Mouse (Mus musculus): ENCODE measurements around the gene Hipk4.

Hipk4 gene

DNA sequence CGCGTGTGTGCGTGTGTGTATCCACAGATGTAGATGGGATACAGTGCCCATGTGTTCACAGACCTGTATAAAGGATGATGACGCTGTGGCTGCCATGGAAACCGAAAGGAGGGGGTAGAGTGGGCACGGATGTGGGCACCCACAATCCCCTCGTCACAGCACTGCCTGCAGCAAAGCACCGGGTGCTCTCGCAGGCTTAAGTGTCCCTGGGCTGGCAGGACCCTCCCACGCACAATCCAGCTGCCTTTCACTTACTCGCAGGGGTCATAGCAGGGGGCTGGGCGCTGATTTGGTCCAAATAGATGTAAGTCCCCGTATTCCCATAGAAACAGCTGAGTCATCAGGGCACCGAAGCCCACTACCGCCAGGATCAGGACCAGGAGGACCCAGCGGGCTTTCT lies 18.4 kb downstream of the Hipk4 start:
- DNase-seq: no peak

DNA sequence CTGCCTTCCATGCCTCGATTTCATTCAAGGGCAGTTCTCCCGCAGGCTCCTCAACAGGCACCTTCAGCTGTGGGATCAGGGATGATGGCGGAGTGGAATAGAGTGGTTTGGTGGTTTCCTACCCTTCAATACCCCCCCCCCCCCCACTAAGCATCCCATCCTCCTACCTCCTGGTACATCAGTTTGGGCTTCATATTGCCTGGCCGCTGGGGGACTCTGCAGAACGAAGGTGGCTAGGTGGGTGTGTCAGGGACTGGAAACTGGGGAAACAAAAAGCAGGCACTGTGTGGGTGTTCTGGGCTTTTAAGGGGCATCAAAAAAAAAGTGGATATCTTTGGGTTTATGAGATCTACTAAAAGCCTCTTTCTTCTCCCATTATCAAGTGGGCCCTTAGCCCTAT lies 18.9 kb downstream of the Hipk4 start:
- DNase-seq: no peak

DNA sequence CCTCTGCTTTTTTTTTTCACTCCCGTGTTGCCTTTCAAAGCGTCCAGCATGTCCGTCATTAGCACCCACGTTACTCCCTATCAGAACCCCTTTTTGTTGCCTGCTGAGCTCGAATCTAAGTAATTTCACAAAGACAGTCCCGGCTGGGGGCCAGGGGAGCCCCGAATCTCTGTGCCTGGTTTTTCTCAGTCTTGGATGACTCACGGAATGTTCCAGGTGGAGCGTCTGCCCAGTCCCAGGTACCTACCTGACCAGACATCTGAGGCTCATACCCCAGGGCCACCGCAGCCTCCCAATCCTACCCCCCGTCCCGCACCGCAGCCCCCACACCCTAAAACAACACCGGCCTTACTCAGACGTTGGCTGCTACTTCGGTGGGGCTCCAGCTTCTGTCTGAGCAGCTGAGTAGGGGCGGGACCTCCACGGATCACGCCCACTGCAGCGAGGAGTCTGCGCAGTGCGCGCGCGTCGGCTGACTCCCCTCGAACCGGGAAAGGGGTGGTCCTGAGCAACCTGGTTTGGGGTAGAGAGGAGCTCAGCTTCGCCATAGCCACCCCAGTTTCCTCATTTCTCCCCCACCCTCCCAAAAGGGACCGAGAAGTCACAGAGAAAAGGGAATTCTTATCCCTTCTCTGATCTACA lies 19.4 kb downstream of the Hipk4 start:
- DNase-seq: peak; percentile 81

DNA sequence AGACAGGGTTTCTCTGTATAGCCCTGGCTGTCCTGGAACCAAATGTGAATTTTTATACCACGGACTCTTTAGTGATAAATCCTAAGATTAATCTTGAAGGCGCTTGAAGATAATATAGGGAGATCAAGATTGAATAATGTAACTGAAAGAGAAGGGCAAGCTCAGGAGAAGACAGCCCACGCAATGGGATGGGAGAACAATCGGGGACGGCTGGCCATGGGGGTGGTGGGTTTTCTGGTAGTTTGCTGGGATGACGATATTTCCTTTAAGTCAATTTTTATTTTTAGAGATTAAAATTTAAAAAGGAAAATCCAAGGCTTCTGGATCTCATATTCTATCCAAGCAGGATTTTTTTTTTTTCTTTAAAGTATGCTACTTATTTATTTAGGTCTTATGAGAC lies 20.0 kb downstream of the Hipk4 start:
- DNase-seq: no peak

DNA sequence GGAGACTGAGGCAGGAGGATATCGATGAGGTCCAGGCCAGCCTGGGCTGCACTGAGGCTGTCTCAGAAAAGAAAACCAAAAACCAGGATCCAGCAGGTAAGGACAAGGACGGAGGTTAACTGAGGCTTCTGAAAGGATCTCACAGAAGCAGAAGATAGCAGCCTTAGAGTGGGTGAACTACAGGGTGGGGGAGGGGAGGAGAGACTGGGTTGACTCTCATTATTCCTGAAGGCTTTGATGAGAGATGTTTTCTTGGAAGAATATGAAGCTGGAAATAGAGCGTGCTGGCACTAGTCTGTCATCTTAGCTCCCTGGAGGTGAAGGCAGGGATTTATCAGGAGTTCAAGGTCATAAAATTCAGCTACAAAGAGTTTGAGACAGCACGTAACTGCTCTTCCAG lies 20.8 kb downstream of the Hipk4 start:
- no peak for DNase-seq

DNA sequence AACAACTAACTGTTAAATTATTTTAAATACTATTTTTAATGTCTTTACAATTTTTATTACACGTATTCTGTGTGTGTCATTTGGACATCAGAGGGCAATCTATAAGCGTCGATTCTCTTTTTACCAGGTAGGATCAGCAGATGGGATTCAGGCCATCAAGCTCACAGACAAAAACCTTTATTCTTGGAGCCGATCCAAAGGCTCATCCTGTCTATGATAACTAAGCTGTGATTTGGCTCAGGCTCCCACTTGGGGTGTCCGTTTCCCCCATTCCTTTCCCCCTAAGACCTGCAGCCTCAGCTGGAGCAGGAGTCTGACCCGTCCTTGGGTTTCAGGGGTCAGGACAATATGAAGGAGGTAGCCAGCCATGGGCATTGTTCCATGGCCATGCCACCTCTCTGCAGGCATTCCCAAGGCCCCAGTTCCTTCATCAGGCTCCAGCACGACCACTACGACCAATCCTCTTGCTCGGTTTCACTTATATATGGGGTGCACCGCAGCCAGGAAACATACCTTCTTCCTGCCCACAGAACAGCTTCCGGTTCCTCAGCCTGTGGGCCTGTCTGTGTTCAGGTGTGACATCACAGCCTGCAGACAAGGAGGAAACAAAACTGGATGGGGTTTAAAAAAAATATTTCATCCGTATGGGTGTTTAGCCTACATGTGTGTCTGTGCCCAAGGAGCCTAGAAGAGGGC lies 21.8 kb downstream of the Hipk4 start:
- DNase-seq: no peak

DNA sequence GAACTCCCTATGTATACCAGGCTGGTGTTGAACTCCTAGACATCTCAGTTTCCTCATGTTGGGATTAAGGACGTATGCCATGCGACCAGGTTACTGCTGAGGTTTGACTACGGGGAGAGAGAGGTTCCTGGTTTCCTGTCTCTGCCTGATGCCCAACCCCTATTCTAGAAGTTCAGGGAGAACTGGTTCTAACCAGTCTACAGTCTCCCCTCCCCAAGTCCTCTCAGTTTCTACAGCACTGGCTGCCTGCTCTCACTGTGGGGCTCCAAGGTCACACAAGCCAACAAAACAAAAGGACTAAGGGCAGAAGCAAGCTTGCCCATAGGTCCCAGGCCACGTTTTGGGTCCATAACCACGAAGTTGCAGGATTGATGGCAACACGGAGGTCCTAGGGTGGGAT lies 26.5 kb downstream of the Hipk4 start:
- DNase-seq: no peak

DNA sequence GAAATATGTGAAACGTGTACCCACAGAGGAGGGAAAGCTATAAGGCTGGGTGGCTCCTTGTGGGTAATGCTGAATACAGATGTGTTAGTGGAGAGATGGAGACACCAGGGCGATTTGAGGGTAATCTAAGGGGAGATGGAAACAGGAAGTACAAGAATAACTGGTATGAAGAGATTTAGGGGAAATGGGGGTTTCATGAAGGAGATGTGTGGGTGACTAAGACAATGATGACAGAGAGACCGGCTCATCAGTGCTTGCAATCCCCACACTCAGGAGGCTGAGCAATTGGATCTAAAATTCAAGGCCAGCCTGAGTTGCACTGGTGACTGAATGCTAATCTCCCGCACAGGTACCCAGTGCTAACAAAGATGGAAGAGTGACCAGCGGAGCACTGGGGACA lies 29.0 kb downstream of the Hipk4 start:
- DNase-seq: no peak

DNA sequence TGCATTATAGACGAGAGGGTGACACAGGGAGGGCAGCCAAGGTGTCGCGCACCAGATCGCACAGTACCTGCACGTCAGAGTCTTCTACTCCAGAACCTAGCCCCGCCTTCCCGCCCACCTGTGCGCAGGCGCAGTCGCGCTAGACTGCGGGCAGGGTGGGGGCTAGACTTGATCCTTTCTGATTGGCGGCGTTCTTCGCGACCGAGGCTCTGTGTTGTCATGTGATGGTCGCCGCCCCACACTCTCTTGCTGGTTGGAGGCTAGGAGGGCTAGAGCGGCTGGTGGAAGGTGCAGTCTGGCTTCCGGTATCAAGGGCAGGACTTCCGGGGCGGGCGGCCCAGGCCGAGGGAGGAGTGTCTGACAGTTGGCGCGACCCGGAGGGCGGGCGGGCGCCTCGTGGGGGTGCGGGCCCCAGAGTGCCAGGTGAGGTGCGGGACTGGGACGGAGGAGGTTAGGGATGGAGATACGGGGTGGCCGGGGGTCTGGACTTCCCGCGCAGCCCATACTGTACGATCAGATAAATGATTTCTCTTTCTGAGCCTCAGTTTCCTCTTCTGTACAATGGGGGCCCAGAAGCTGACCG lies 30.0 kb downstream of the Hipk4 start, which contains the start of the genes Pld3 and 2310022A10Rik:
Gene Pld3 (minus strand): TSS at position 288 of the 583 bp plus-strand sequence.
Gene 2310022A10Rik (plus strand): TSS at position 303 of the 583 bp plus-strand sequence.
- peak; percentile 98 for DNase-seq

DNA sequence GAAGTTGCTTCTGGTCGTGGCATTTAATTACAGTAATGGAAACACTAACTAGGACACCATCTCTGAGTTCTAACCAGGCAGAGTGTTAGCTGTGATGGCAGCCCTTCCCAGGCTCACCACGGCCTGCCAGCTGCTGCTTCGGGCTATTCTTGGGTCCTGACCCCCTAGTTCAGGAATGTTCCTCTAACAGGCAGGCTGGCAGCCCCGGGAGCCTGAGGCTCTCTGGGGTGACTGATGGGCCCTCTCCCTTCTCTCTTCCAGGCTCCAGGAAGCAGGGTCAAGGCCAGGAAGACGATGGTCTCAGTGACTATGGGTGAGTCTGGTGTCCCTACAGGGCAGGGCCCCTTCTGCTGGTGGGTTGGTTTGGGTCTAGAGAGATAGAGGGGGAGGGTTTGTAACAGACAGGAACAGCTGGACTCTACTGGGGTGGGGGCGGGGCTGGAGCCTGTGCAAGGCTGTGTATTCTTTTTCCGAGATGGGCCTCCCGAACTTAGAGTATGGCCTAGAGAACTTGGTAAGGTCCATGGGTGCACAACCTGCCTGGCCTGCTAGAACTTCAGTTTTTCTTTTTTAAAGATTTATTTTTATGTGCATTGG lies 37.3 kb downstream of the Hipk4 start:
- DNase-seq: no peak

DNA sequence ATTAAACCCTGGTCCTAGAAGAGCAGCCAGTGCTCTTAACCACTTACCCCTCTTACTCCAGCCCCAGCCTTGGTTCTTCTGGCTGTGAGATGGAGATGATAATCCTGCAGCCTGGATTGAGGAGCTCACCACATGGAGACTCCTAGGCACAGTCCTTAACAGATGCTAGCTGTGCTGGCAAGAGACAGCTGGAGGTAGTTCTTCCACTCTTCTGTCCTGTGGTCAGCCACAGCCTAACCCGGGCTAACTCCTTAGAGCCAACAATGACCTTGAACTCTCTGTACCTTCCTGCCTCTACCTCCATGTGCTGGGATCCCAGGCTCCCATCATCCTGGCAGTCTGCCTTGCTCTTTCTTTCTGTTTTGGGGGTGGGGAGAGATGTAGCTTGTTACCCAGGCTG lies 37.9 kb downstream of the Hipk4 start:
- no peak for DNase-seq

DNA sequence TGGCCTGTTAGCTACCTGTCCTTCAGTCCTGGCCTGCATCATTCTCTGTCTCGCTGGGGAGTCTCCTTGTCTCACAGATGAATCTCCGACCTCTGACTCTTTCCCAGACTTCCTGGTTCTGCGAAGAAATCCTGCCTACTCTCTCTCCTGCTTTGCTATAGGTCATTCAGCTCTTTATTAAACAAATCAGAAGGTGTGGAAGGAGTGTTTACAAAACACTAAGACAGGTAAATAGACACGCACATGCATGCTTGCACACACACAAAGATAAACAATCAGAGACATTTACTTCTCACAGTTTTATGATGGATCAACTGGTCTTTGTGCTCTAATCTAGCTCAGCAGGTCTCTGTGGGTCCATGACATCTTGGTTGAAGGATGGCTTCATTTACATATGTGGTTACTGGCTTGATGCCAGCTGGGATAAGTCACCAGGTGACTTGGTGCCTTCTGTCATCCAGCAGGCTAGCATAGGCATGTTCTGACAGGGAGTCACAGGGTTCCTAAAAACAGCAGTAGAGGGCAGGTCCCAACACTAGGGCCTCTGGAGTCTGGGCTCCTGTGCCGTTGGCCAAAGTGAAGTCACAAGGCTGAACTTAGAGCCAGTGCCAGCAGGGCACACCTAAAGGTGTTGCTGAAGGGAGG lies 46.6 kb downstream of the Hipk4 start:
- no peak for DNase-seq

DNA sequence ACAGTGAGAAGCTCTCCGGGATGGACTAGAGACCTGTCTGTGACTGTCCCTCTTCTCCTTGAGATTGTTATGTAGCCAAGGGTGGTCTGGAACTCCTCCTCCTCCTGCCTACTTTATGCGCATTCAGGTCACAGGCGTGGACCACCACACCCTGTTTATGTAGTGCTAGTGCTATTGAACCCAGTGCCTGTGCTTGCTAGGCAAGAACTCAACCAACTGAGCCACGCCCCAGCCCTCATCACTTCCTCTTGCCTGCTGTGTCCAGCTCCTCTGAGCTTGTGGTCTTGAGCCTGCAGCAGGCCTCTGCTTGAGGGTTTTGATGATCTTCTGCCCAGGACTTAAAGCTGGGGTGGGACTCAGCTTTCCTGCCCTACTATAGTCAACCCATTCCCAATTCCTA lies 49.1 kb downstream of the Hipk4 start:
- no peak for DNase-seq

DNA sequence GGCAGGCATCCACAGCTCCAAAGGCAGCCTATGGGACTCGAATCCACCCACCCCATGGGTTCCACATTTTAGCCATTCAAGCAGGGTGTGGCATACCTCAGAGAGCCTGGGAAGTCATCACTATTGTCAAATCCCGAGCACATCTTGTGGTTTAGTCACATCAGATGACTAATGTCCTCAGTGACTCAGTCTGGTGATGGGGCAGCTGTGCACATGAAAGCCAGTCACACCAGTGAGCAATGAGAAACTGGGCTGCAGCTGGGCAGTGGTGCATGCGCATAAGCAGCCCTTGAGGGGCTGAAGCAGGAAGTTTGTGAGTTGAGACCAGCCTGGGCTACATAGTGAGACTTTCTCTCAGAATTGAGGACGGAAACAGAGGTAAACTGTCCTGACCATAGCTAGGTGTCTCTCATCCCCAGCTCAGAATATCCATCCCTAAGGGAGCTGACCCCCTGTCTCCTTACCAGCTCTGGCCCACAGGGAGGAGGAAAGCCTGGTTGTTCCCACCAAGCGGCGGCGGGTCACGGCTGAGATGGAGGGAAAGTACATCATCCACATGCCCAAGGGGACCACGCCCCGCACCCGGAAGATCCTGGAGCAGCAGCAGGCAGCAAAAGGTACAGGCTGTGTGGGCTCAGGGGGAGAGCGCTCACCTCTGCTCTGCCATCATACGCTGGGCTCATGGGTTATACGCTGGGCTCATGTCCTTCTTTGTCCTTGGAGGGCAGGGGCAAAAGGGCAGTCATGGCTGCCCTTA lies 51.2 kb downstream of the Hipk4 start:
- no peak for DNase-seq

DNA sequence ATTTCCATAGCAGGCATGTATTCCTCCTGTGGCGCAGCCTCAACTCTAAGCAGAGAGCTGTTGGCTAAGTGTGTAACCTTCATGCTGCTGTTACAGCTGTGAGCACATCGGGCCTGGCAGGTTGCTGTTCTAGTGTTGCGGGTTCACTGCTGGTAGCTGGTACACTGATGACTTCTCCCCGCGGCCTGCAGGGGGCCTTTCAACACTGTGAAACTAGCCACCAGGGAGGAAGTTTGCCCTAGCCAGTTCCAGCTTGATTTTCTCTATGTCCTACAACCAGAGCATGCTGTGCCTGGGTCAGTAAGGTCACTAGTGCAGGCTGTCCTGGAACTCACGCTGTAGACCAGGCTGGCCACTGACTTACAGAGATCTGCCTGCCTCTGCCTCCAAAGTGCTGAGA lies 53.8 kb downstream of the Hipk4 start:
- peak; percentile 43 for DNase-seq

DNA sequence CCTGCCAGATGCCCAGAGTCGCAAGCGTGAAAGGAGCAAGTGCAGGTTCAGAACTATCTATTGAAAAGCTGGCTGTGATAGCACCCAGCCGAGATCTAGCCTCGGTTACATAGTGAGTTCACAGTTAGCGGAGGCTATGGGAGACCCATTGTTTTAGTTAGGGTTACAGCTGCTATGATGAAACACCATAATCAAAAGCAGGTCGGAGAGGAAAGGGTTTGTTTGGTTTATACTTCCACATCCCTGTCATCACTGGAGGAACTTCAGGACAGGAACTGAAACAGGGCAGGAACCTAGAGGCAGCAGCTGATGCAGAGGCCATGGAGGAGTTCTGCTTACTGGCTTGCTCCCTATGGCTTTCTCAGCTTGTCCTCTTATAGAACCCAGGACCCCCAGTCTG lies 54.5 kb downstream of the Hipk4 start:
- DNase-seq: no peak

DNA sequence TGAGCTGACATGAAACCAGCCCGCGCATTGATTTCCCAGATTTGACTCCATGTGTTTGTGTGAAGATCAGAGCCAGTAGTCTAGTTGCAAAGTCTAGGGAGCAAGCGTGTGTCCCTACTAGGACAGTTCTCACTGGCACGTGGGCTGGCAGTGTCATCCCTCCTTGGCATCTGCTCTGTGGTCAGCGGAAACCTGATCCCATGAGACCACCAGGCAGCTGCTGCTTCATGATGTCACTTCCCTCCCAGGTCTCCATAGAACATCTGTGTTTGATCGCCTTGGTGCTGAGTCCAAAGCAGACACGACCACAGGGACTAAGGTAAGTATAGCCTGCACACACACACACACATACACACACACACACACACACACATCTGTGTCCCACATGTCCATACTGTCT lies 55.4 kb downstream of the Hipk4 start:
- DNase-seq: no peak

DNA sequence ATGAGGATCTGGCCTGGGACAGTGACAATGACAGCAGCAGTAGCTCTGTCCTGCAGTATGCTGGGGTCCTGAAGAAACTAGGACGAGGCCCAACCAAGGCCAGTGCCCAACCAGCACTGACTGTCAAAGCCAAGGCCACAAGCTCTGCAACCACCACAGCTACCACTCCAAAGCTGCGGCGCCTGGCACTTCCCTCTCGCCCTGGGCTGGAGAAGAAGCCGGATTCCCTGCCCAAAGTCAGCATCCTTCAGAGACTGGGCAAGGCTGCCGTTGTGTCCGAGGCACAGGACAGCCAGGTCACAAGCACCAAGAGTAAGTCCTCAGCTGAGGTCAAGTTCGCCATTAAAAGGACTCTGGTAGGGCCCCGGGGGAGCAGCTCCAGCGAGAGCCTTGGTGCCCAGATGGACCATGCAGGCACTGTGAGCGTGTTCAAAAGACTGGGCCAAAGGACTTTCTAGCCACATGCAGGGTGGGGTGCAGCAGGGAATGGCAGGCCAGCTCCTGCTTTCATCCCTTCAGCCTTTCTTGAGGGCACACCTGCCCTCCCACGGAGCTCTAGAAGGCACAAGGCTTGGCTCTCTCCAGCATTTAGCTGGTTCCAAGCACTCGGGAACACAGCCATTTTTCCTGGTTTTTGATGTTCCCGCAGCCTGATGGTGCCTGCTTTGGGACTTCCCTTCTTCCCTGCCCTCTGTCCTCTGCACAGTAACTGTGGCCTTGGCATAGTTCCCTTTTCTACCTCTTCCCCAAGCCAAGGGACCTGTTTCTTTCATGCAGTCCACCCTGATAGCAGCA lies 57.5 kb downstream of the Hipk4 start:
- no peak for DNase-seq

All from cerebellum, adult 11 months (tissue).